Mouse (Mus musculus): ENCODE data around the gene Psg19.
"Not testable (repeated sequence)": the region's sequence is repeated elsewhere in the genome, so short reads cannot be mapped to it uniquely, and the experiment has no call there.

Gene Psg19

GRCm38 (mm10) chr7:18798420-18798819, at the start of gene Psg19:
Gene Psg19 (minus strand): TSS chr7:18798520.
- no peak for DNase-seq (ENCODE audit: low read depth, low spot score)

GRCm38 (mm10) chr7:18844811-18845210, 46.5 kb upstream of the Psg19 start:
- DNase-seq (ENCODE audit: low read depth, low spot score): no peak

- no peak for DNase-seq (ENCODE audit: low read depth, low spot score)
Measured at GRCm38 (mm10) chr7:18841174-18841567, 42.9 kb upstream of the Psg19 start.

GRCm38 (mm10) chr7:18840386-18841173, 42.3 kb upstream of the Psg19 start:
- DNase-seq (ENCODE audit: low read depth, low spot score): no peak

- no peak for DNase-seq (ENCODE audit: low read depth, low spot score)
Measured at GRCm38 (mm10) chr7:18839865-18840264, 41.5 kb upstream of the Psg19 start, which contains the start of gene Mill2. Gene Mill2 (plus strand): TSS chr7:18839966.

GRCm38 (mm10) chr7:18832298-18832697, 34.0 kb upstream of the Psg19 start:
- DNase-seq (ENCODE audit: low read depth, low spot score): no peak

GRCm38 (mm10) chr7:18829545-18829944, 31.2 kb upstream of the Psg19 start:
- no peak for DNase-seq (ENCODE audit: low read depth, low spot score)

- peak; percentile 27 for DNase-seq (ENCODE audit: low read depth, low spot score)
Measured at GRCm38 (mm10) chr7:18828592-18828991, 30.3 kb upstream of the Psg19 start.

GRCm38 (mm10) chr7:18827792-18828546, 29.6 kb upstream of the Psg19 start:
- no peak for DNase-seq (ENCODE audit: low read depth, low spot score)

GRCm38 (mm10) chr7:18821507-18821906, 23.2 kb upstream of the Psg19 start, which contains the start of gene Psg17:
Gene Psg17 (minus strand): TSS chr7:18821607.
- DNase-seq (ENCODE audit: low read depth, low spot score): no peak

GRCm38 (mm10) chr7:18818301-18818700, 20.0 kb upstream of the Psg19 start:
- no peak for DNase-seq (ENCODE audit: low read depth, low spot score)

GRCm38 (mm10) chr7:18803526-18803925, 5.2 kb upstream of the Psg19 start:
- no peak for DNase-seq (ENCODE audit: low read depth, low spot score)

- DNase-seq (ENCODE audit: low read depth, low spot score): peak; percentile 29
Measured at GRCm38 (mm10) chr7:18799129-18799528, 809 bp upstream of the Psg19 start.

- not testable (repeated sequence) for DNase-seq (ENCODE audit: low read depth, low spot score)
Measured at GRCm38 (mm10) chr7:18790671-18791070, 7.6 kb downstream of the Psg19 start.

GRCm38 (mm10) chr7:18781301-18781700, 17.0 kb downstream of the Psg19 start:
- DNase-seq (ENCODE audit: low read depth, low spot score): peak; percentile 40

- no peak for DNase-seq (ENCODE audit: low read depth, low spot score)
Measured at GRCm38 (mm10) chr7:18779337-18779781, 19.0 kb downstream of the Psg19 start.

GRCm38 (mm10) chr7:18762885-18763284, 35.4 kb downstream of the Psg19 start:
- DNase-seq (ENCODE audit: low read depth, low spot score): not testable (repeated sequence)

- peak; percentile 11 for DNase-seq (ENCODE audit: low read depth, low spot score)
Measured at GRCm38 (mm10) chr7:18760152-18760551, 38.2 kb downstream of the Psg19 start.

- peak; percentile 60 for DNase-seq (ENCODE audit: low read depth, low spot score)
Measured at GRCm38 (mm10) chr7:18749896-18750477, 48.3 kb downstream of the Psg19 start.

- no peak for DNase-seq (ENCODE audit: low read depth, low spot score)
Measured at GRCm38 (mm10) chr7:18748994-18749895, 49.1 kb downstream of the Psg19 start.

GRCm38 (mm10) chr7:18747420-18747819, 50.9 kb downstream of the Psg19 start:
- not testable (repeated sequence) for DNase-seq (ENCODE audit: low read depth, low spot score)

All from A20 (cell line).